Mouse (Mus musculus) adrenal gland, adult 2 months (tissue): ENCODE data around the gene Pus1. TPM values are rescaled to one million over a fixed set of nuclear protein-coding genes. Genes with fewer than 3 reads are reported as not detected.

Experiments used
- polyA plus RNA-seq: library from polyadenylated mRNA; depleted of rRNA; stranded (reverse); fragments of >200 nt; gene quantifications from 2 replicates; pipeline ENCODE4 v1.2.3, GENCODE M21; 2012; rRNA removed
- total RNA-seq, 2 experiments: library from RNA; stranded (reverse); gene quantifications; 2 replicates each; pipeline ENCODE4 v1.2.3; 2021

The Pus1 gene
- total and polyA plus RNA-seq, 3 experiments, result 29.4 to 54.3 (median 37.0) TPM

Other genes starting within 250 kb of the Pus1 start
- under 1 TPM in 1 of 2 experiments, not detected in 1; 0.14 TPM for gene Galnt9, start 236.3 kb downstream of the Pus1 start, total RNA-seq
- 0.25 and 0.41 TPM in 2 replicates for gene Galnt9, start 236.3 kb downstream of the Pus1 start, polyA plus RNA-seq
- 10 to 100 TPM; 19.3 to 19.7 TPM for gene Noc4l, start 127.2 kb downstream of the Pus1 start, total RNA-seq
- 54.4 and 68.1 TPM in 2 replicates for gene Noc4l, start 127.2 kb downstream of the Pus1 start, polyA plus RNA-seq
- 10 to 100 TPM; 12.4 to 18.8 TPM for gene Ddx51, start 127.2 kb downstream of the Pus1 start, total RNA-seq
- 20.0 and 24.6 TPM in 2 replicates for gene Ddx51, start 127.2 kb downstream of the Pus1 start, polyA plus RNA-seq
- gene Ep400, start 9.9 kb downstream of the Pus1 start, total RNA-seq, result 10 to 100 TPM; 69.1 to 90.6 TPM
- gene Ep400, start 9.9 kb downstream of the Pus1 start, polyA plus RNA-seq, result 68.3 and 74.6 TPM in 2 replicates
- gene Ulk1, start 29.4 kb upstream of the Pus1 start, total RNA-seq, result 10 to 100 TPM; 38.1 to 49.7 TPM
- gene Ulk1, start 29.4 kb upstream of the Pus1 start, polyA plus RNA-seq, result 71.4 and 95.4 TPM in 2 replicates
- 10 to 100 TPM; 14.4 to 17.3 TPM for gene Hscb, start 59.1 kb upstream of the Pus1 start, total RNA-seq
- gene Hscb, start 59.1 kb upstream of the Pus1 start, polyA plus RNA-seq, result 9.9 and 10.8 TPM in 2 replicates
- gene Chek2, start 59.3 kb upstream of the Pus1 start, total RNA-seq, result 1 to 10 TPM; 3.4 to 3.6 TPM
- gene Chek2, start 59.3 kb upstream of the Pus1 start, polyA plus RNA-seq, result 2.6 and 3.7 TPM in 2 replicates
- gene Ttc28, start 99.1 kb upstream of the Pus1 start, total RNA-seq, result 10 to 100 TPM; 17.2 to 21.1 TPM
- gene Ttc28, start 99.1 kb upstream of the Pus1 start, polyA plus RNA-seq, result 14.1 and 17.0 TPM in 2 replicates